Mouse (Mus musculus): ENCODE measurements at regions not wholly inside any gene's neighbourhood (a gene's known extent, or its start where the extent isn't known, plus 50 kb on each side); places are given as distances from the start of the nearest gene placed in this dataset.

GRCm38 (mm10) chr5:119944371-119944770, 111.9 kb downstream of the Tbx5 start:
- ChIA-PET CTCF (interaction anchor here in 1 of 4 experiments (0.6 kb wide), 1 partner anchor 170 kb away, joined by 8 read pairs; no protein-coding TSS in a partner anchor), POLR2A (no interaction called here)

GRCm38 (mm10) chr5:119948399-119948798, 115.9 kb downstream of the Tbx5 start:
- POLR2A ChIA-PET = interaction anchor here in 1 of 4 experiments (0.7 kb wide), 1 partner anchor 60 kb away, joined by 3 read pairs; no protein-coding TSS in a partner anchor
- CTCF ChIA-PET = no interaction called here

GRCm38 (mm10) chr5:119952085-119952484, 119.6 kb downstream of the Tbx5 start:
- ChIA-PET CTCF (interaction anchor here in 1 of 4 experiments (0.9 kb wide), 1 partner anchor 178 kb away, joined by 3 read pairs; no protein-coding TSS in a partner anchor), POLR2A (no interaction called here)

GRCm38 (mm10) chr5:119953189-119953588, 120.7 kb downstream of the Tbx5 start:
- CTCF ChIA-PET = no interaction called here

GRCm38 (mm10) chr5:119953811-119954566, 121.5 kb downstream of the Tbx5 start:
- POLR2A ChIA-PET = no interaction called here
- CTCF ChIA-PET = no interaction called here

More at GRCm38 (mm10) chr5:119953189-119953588, 120.7 kb downstream of the Tbx5 start:
- POLR2A ChIA-PET = interaction anchor here in 1 of 4 experiments (0.6 kb wide), 1 partner anchor 371 kb away, joined by 3 read pairs; no protein-coding TSS in a partner anchor

- POLR2A ChIA-PET = no interaction called here
- CTCF ChIA-PET = interaction anchor here in 3 of 4 experiments (0.7 kb wide), 3 partner anchors 104 to 426 kb away, joined by 3 to 6 read pairs (median 3); no protein-coding TSS in a partner anchor
These were observed 126.5 kb downstream of the Tbx5 start for GRCm38 (mm10) chr5:119958942-119959341.

- CTCF ChIA-PET = interaction anchor here in 3 of 4 experiments (0.6 to 0.7 kb wide), 4 partner anchors 43 to 291 kb away, joined by 3 to 13 read pairs (median 4); no protein-coding TSS in a partner anchor
- POLR2A ChIA-PET = interaction anchor here in 1 of 4 experiments (0.7 kb wide), 1 partner anchor 1728 kb away, joined by 3 read pairs; no protein-coding TSS in a partner anchor
These were observed 132.3 kb downstream of the Tbx5 start for GRCm38 (mm10) chr5:119964751-119965150.

- ChIA-PET POLR2A (no interaction called here), CTCF (interaction anchor here in 3 of 4 experiments (0.6 to 1.4 kb wide), 4 partner anchors 9 to 541 kb away, joined by 3 to 4 read pairs (median 3); no protein-coding TSS in a partner anchor)
These were observed 138.8 kb downstream of the Tbx5 start for GRCm38 (mm10) chr5:119971286-119971685.

- CTCF ChIA-PET = interaction anchor here in 2 of 4 experiments (0.6 to 1.4 kb wide), 2 partner anchors 130 to 297 kb away, joined by 4 to 5 read pairs; no protein-coding TSS in a partner anchor
- POLR2A ChIA-PET = interaction anchor here in 1 of 4 experiments (0.8 kb wide), 2 partner anchors 15 to 101 kb away, joined by 3 to 6 read pairs; no protein-coding TSS in a partner anchor
These were observed 140.5 kb downstream of the Tbx5 start for GRCm38 (mm10) chr5:119972802-119973437.

GRCm38 (mm10) chr5:119978096-119978715, 138.1 kb upstream of the Rbm19 start:
- POLR2A ChIA-PET = no interaction called here
- CTCF ChIA-PET = no interaction called here

GRCm38 (mm10) chr5:119981111-119981807, 135.0 kb upstream of the Rbm19 start:
- ChIA-PET CTCF (interaction anchor here in 3 of 4 experiments (0.6 to 0.7 kb wide), 3 partner anchors 76 to 563 kb away, joined by 3 to 11 read pairs (median 5); no protein-coding TSS in a partner anchor), POLR2A (interaction anchor here in 2 of 4 experiments (0.6 to 0.7 kb wide), 4 partner anchors 101 to 977 kb away, joined by 3 to 6 read pairs (median 3); no protein-coding TSS in a partner anchor)

- ChIA-PET POLR2A (interaction anchor here in 2 of 4 experiments (0.8 to 1.1 kb wide), 3 partner anchors 8 to 47 kb away, joined by 3 to 5 read pairs (median 3); no protein-coding TSS in a partner anchor), CTCF (no interaction called here)
These were observed 132.1 kb upstream of the Rbm19 start for GRCm38 (mm10) chr5:119984206-119984605.

- ChIA-PET POLR2A (interaction anchor here in 1 of 4 experiments (0.9 kb wide), 1 partner anchor 8 kb away, joined by 5 read pairs; no protein-coding TSS in a partner anchor), CTCF (interaction anchor here in 1 of 4 experiments (0.9 kb wide), 1 partner anchor 111 kb away, joined by 4 read pairs; no protein-coding TSS in a partner anchor)
These were observed 124.1 kb upstream of the Rbm19 start for GRCm38 (mm10) chr5:119992130-119992529.

- ChIA-PET CTCF (interaction anchor here in 1 of 4 experiments (0.6 kb wide), 1 partner anchor 255 kb away, joined by 3 read pairs; no protein-coding TSS in a partner anchor), POLR2A (no interaction called here)
These were observed 120.5 kb upstream of the Rbm19 start for GRCm38 (mm10) chr5:119995726-119996125.

- CTCF ChIA-PET = no interaction called here
These were observed 110.4 kb upstream of the Rbm19 start for GRCm38 (mm10) chr5:120005696-120006469.

GRCm38 (mm10) chr5:120007738-120008137, 108.5 kb upstream of the Rbm19 start:
- POLR2A ChIA-PET = no interaction called here
- CTCF ChIA-PET = interaction anchor here in 2 of 4 experiments (0.5 to 0.6 kb wide), 3 partner anchors 12 to 84 kb away, joined by 3 read pairs; no protein-coding TSS in a partner anchor

More at GRCm38 (mm10) chr5:120005696-120006469, 110.4 kb upstream of the Rbm19 start:
- POLR2A ChIA-PET = interaction anchor here in 1 of 4 experiments (0.6 kb wide), 1 partner anchor 27 kb away, joined by 3 read pairs; no protein-coding TSS in a partner anchor

- ChIA-PET POLR2A (interaction anchor here in 1 of 4 experiments (1.6 kb wide), 1 partner anchor 15 kb away, joined by 3 read pairs; no protein-coding TSS in a partner anchor), CTCF (interaction anchor here in 1 of 4 experiments (0.6 kb wide), 1 partner anchor 43 kb away, joined by 3 read pairs; no protein-coding TSS in a partner anchor)
These were observed 108.0 kb upstream of the Rbm19 start for GRCm38 (mm10) chr5:120008306-120008705.
